Mouse (Mus musculus) embryo, embryonic 9.5 days (tissue): ENCODE measurements around the gene Ciao2b.
"Not testable (repeated sequence)": the region's sequence is repeated elsewhere in the genome, so short reads cannot be mapped to it uniquely, and the experiment has no call there.

Experiments used
- DNase-seq: peaks from one replicate; pipeline ENCODE4 v3.0.0-alpha.2; 2017; ENCODE audit errors: extremely low spot score

The Ciao2b gene

GRCm38 (mm10) chr8:104641426-104642323 is at the start of gene Ciao2b:
Ciao2b (minus strand) TSS chr8:104641965.
- DNase-seq = peak; percentile 91

GRCm38 (mm10) chr8:104688433-104688832 is 46.7 kb upstream of the Ciao2b start:
- no peak for DNase-seq

GRCm38 (mm10) chr8:104655614-104656013 is 13.8 kb upstream of the Ciao2b start:
- DNase-seq = no peak

- DNase-seq = peak; percentile 74
Measured at GRCm38 (mm10) chr8:104654984-104655383, 13.2 kb upstream of the Ciao2b start.

DNA sequence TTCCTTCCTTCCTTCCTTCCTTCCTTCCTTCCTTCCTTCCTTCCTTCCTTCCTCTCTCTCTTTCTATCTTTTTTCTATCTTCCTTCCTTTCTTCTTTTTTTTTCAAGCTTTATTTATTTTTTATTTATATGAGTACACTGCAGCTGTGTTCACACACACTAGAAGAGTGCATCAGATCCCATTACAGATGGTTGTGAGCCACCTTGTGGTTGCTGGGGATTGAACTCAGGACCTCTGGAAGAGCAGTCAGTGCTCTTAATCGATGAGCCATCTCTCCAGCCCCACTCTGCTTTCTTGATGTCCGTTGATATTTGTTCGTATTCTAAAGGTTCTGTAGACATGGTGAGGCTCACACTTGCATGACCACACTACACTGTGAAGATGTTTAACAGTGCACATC is 2.4 kb upstream of the Ciao2b start:
- DNase-seq = not testable (repeated sequence)

GRCm38 (mm10) chr8:104642324-104642654 is 524 bp upstream of the Ciao2b start:
- no peak for DNase-seq

DNA sequence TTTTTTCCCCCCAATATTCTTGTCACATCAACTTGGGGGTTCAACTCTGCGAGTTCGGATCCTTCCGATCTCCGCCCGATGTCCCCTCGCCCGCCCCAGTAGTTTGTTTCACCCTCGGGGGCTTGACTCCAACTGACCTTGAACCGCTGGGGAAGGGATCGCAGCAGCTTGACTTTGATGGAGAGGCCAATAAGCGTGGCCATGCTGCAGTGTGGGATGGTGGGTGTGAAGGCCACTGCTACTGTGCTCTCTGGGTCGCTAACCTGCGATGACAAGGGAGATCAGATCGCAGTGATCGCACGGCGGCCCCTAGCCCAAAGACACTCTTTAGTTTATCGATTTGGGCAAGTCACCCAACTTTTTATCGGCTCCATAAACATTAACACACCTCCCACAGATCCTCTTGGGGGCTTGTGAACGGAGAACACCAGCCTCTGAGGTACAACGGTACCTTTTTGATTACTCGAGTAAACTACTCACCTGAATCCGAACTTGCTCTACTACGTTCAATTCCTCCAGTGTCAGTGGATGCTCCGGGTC is 864 bp downstream of the Ciao2b start:
- DNase-seq = no peak

GRCm38 (mm10) chr8:104640241-104640640 is 1.5 kb downstream of the Ciao2b start:
- DNase-seq = no peak

DNA sequence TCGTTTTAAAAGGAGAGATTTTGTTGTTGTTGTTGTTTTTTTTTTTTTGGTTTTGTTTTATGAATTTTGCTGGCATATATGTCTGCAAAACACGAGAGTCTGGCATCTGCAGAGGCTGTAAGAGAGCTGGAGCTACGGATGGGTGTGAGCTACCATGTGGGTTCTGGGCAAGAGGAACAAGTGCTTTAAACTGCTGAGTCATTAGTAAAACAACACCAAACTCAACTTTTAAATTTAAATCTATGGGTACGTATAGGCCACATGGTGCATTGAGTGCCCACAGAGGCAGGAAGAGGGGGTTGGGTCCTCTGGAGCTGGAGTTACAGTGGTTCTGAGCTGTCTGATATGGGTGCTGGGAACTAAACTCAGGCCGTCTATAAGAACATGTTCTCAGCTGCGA is 3.8 kb downstream of the Ciao2b start:
- no peak for DNase-seq

DNA sequence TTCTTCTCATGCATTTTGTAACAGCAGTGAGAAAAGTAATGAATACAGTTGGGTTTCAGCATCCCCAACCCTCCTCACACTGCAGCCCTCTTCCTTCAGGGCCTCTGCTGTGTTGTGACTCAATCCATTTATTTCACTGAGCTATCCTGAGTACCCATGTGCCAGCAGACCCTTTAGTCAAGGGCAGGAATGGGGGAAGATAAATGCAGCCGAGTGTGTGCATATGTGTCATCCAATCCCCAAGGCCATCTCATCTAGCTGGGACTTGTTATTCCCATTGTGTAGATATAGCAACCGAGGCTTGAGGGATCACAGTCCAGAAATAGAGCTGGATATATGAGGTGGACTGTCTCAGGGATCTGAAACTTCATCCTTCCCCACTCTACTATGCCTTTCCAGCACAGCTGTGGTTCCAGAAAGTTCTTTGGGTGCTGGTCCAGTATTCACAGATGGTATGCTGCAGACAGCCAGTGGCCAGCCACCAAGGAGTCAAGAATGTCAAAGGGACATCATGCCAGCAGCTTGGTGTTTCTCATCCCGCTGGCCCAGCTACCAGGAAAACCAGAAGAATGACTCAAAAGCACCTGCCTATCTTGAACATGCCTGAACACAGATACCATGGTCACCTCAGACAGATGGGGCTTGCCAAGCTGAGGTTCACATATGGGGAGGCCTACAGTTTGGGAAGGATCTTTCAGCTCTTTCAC is 6.6 kb downstream of the Ciao2b start:
- no peak for DNase-seq

DNA sequence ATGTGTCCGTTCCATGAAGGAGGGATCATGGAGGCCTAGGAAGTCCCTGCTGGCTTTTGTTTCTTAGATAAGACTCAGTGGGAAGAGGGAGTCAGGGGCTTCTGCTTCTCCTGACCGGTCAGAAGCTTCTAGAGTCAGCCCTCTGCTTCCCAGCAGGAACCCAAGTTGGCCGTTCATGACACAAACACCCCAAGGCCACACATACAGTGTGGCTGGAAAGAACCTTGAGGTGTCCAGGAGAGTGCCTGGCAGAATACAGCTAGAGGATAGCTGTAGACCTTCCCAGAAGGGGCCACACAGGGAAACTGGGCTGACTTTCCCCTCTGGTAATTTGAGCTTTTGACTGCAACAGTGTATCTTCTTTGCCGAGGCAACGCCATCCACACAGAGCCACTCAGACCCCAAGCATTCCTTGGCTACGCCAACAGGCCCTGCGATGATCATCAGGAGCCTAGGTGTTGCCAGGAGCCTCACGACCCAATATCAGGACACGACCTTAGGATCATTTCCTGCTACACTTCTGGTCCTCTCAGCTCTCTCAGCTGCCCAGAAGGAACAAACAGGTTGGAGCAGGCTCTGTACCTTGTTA is 8.5 kb downstream of the Ciao2b start:
- no peak for DNase-seq

- no peak for DNase-seq
Measured at GRCm38 (mm10) chr8:104632486-104632885, 9.3 kb downstream of the Ciao2b start.

GRCm38 (mm10) chr8:104631975-104632374 is 9.8 kb downstream of the Ciao2b start:
- no peak for DNase-seq

DNA sequence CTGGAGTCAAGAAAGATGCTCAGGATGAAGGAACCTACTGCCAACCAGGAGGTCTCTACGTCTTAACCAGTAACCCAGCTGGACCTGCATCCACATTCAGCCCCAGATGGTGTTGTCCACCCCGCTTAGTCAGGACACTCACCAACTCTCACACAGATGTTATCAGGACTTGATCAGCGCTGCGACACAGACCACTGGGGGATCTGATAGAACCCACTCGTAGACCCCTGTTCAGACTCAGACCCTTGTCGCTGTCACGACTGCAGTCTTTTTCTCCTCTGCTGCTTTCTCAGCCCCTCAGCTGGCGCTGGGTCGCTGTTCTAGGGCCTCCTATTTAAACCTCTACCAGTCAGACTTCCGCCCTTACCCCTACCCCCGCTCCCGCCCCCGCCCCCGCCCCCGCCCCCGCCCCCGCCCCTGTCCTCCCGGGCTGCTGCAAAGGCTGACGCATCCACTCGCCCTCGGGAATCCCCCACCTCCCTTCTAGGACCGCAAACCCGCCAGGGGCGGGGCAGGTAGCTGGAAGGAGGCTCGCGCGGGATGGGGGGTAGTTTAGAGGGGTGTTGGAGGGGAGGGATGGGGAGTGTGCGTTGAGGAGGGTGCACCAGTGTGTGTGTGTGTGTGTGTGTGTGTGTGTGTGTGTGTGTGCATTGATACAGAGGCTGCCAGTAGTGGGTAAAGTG is 10.6 kb downstream of the Ciao2b start, which contains the start of gene Rrad:
TSS of gene Rrad (minus strand) at position 347 of the 683 bp plus-strand sequence.
- peak; percentile 53 for DNase-seq

DNA sequence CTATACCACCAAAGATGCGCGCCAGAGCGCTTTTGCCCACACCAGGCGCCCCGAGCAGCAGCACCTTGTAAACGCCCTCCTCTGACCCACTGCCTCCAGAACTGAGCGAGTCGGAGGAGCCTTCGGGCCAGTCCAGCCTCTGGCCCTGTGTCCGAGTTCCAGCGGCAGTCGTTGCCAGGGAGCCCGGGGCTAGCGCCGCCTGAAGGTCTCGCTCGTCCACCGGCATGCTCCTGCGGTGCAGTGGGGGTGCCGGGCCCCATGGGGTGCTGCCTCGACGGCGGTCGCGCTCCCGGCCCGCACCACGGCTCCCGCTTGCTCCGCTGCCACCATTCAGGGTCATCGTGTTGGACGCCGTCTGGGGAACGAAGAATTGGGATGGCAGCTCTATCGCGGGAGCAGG is 11.2 kb downstream of the Ciao2b start:
- no peak for DNase-seq

DNA sequence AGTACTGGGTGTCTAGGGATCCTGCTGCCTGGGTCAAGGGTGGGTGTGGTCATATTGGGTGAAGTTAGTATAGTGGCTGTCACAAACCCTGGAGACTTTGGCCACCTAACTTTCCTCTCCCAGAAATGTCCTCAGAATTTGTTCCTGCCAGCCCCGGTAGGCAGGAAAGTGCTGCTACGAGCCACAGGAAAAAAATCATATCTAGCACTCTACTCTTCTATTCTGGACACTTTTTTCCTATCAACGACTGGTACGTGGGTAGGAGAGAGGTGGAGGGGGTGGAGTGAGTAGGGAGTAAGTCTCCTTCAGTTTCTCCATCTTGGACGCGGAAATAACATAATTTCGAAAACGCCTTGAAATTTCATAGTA is 11.7 kb downstream of the Ciao2b start:
- DNase-seq = no peak

DNA sequence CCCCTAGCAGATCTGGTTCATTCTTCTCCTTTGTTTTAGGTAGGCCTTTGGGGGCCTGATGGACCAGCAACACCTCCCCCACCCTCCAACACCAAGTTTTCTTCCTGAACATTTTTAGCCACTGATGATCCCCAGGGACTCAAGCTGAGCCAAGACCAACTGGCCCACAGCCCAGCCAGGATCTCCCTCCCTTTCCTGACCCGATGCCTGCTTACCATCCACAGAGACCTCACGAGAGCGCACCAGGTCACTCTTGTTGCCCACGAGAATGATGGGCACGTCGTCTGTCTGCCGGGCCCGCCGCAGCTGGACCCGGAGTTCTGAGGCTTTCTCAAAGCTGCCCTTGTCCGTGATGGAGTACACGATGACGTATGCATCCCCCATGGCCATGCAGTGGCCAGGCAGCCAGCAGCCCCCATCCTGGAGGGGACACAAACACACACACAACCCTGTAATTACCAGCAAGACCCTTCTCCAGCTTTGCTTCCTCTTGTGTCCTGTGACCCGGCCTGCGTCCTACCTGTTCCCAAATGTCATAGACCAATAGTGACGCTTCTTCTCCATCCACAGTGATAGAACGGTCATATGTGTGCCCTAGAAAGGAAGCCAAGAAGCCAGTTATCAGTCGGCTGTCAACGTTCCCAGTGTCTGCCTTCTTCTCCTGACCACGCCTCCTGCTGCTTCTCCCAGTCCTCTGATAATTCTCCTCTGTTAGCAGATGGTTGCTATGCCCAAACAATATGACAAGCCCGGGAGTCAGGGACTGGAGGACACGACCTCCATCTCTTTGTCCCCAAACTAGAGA is 12.3 kb downstream of the Ciao2b start:
- DNase-seq = no peak

DNA sequence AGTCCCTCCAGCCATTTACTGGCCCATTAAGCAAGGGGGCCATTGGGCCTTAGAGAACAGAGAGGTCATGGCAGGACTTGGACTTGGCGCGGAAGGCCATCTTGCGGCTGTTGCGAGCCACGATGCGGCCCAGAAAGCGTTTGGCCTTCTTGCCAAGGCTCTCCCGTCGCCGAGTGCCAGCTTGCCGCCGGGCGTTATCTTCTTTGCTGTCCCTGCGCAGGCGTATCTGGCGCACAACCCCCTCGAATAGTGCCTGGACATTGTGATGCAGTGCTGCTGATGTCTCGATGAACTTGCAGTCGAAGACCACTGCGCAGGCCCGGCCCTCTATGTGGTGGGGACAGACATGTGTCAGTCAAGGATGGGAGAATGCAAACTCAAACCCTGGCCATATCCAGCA is 13.4 kb downstream of the Ciao2b start:
- DNase-seq = no peak

GRCm38 (mm10) chr8:104627065-104627740 is 14.6 kb downstream of the Ciao2b start:
- no peak for DNase-seq

DNA sequence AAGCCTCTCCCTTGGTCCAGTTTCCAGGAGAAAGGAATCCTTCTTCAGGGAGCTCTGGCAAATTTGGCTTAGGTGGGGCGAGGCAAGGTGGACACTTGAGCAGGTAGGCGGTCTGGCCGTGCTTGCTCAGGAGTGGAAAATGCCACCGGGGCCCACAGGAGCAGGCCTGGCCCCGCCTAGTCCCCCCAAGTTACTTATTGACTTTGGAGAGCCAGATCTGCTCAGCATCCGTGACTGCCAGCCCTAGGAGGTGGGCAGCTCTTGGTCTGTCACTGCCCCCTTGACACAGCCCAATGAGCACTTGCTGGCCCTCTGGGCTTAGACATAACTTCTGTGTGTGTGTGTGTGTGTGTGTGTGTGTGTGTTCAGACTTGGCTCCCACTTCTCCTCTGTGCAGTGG is 17.6 kb downstream of the Ciao2b start, which contains the start of gene Cdh16:
TSS of gene Cdh16 (minus strand) at position 236 of the 400 bp plus-strand sequence.
- no peak for DNase-seq
